Mouse (Mus musculus) frontal cortex, adult 2 months (tissue): ENCODE measurements around the gene Ptpn3. TPM values are rescaled to one million over a fixed set of nuclear protein-coding genes. Genes with fewer than 3 reads are reported as not detected.

ENCODE experiments used
- DNase-seq, 2 experiments: peaks; one replicate each; pipeline ENCODE4 v3.0.0; 2022; ENCODE audit warnings: low spot score in 1 of 2; ENCODE audit errors: extremely low spot score in 1 of 2
- polyA plus RNA-seq: library from polyadenylated mRNA; depleted of rRNA; stranded (reverse); fragments of >200 nt; gene quantifications from 2 replicates; pipeline ENCODE4 v1.2.3, GENCODE M21; 2012; rRNA removed

Gene Ptpn3
- polyA plus RNA-seq, 1 experiment = 18.9 TPM

- peak in 1 of 2 experiments; percentile 47 for DNase-seq
Observed at GRCm38 (mm10) chr4:57140992-57141717, 160.5 kb downstream of the Ptpn3 start.

Other genes with a start within 250 kb of the Ptpn3 start
- 15.5 and 17.4 TPM in 2 replicates for gene Epb41l4b, start 158.4 kb downstream of the Ptpn3 start, polyA plus RNA-seq
- gene Palm2, start 132.4 kb upstream of the Ptpn3 start, polyA plus RNA-seq = 10.8 and 14.6 TPM in 2 replicates